Mouse (Mus musculus) cerebellum, postnatal 36 days (tissue): ENCODE measurements around the gene March1.

Experiments
- DNase-seq, 2 experiments: peaks; one replicate each; pipeline ENCODE4 v3.0.0; 2021 to 2022; ENCODE audit warnings: mixed read lengths in 2 of 2

The March1 gene

GRCm38 (mm10) chr8:66022815-66023214, 405.1 kb downstream of the March1 start:
- no peak for DNase-seq

GRCm38 (mm10) chr8:66033651-66034050, 416.0 kb downstream of the March1 start:
- DNase-seq: no peak

GRCm38 (mm10) chr8:66034429-66034828, 416.7 kb downstream of the March1 start:
- DNase-seq: no peak

- DNase-seq: no peak
Measured at GRCm38 (mm10) chr8:66094152-66094551, 476.5 kb downstream of the March1 start.

GRCm38 (mm10) chr8:66098148-66098547, 480.4 kb downstream of the March1 start:
- DNase-seq: no peak

- no peak for DNase-seq
Measured at GRCm38 (mm10) chr8:66119294-66119693, 501.6 kb downstream of the March1 start.

- DNase-seq: no peak
Measured at GRCm38 (mm10) chr8:66159648-66160047, 541.9 kb downstream of the March1 start.

- no peak for DNase-seq
Measured at GRCm38 (mm10) chr8:66166835-66167234, 549.1 kb downstream of the March1 start.

- no peak for DNase-seq
Measured at GRCm38 (mm10) chr8:66167405-66168173, 549.9 kb downstream of the March1 start.

GRCm38 (mm10) chr8:66179336-66179735, 561.6 kb downstream of the March1 start:
- DNase-seq: no peak

GRCm38 (mm10) chr8:66181265-66181664, 563.6 kb downstream of the March1 start:
- no peak for DNase-seq

GRCm38 (mm10) chr8:66182257-66182656, 564.6 kb downstream of the March1 start:
- no peak for DNase-seq

GRCm38 (mm10) chr8:66183454-66183853, 565.8 kb downstream of the March1 start:
- DNase-seq: no peak

GRCm38 (mm10) chr8:66185226-66185625, 567.5 kb downstream of the March1 start:
- DNase-seq: no peak

GRCm38 (mm10) chr8:66194416-66194815, 576.7 kb downstream of the March1 start:
- DNase-seq: peak; percentile 23 to 27

GRCm38 (mm10) chr8:66200169-66200568, 582.5 kb downstream of the March1 start:
- no peak for DNase-seq

- DNase-seq: no peak
Measured at GRCm38 (mm10) chr8:66203814-66204438, 586.2 kb downstream of the March1 start.

GRCm38 (mm10) chr8:66209553-66209952, 591.9 kb downstream of the March1 start:
- no peak for DNase-seq

GRCm38 (mm10) chr8:66210294-66210693, 592.6 kb downstream of the March1 start:
- no peak for DNase-seq

GRCm38 (mm10) chr8:66219974-66220373, 602.3 kb downstream of the March1 start:
- no peak for DNase-seq

- DNase-seq: no peak
Measured at GRCm38 (mm10) chr8:66229931-66230330, 612.2 kb downstream of the March1 start.

GRCm38 (mm10) chr8:66269546-66269945, 651.8 kb downstream of the March1 start:
- DNase-seq: peak in 1 of 2 experiments; percentile 8

GRCm38 (mm10) chr8:66270116-66270515, 652.4 kb downstream of the March1 start:
- no peak for DNase-seq

- DNase-seq: no peak
Measured at GRCm38 (mm10) chr8:66317824-66318223, 700.1 kb downstream of the March1 start.
